Mouse (Mus musculus): ENCODE results near the gene Fscn2.

- TF ChIP-seq CTCF (IDR thresholded peaks at IDR 0.05; ENCODE audit: low read depth) (no peak), EP300 (optimal IDR thresholded peaks at IDR 0.05) (no peak)
Measured at GRCm38 (mm10) chr11:120399319-120399718, 38.0 kb downstream of the Fscn2 start.

Measured in stomach, postnatal 0 days (tissue).